Mouse (Mus musculus): ENCODE data around the gene Dkkl1.

DNA sequence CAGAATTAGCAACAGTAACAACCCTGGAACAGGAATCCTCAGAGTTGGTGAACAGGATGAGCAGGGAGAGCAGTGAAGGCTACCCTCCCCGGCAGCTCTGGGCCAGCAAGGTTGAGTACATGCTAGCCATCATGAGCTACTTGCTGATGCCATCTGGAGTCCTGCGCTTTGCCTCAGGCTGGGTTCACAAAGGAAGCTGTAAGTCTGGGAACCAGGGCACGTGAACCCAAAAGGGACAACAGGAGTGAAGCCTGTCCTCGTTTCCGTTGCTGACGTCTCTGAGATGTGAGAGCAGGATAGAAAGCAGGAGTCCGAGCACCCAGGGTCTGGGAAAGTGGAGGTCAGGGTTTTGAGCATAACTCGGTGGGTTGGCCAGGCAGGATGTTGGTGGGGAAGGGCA, 47.3 kb upstream of the Dkkl1 start:
- TF ChIP-seq CTCF (conservative IDR thresholded peaks at IDR 0.05; ENCODE audit: low read length) (no peak), NANOG (IDR thresholded peaks at IDR 0.05; ENCODE audit: borderline replicate concordance, low read length) (no peak), POU5F1 (IDR thresholded peaks at IDR 0.05; ENCODE audit: borderline replicate concordance, low read length) (no peak)
